Mouse (Mus musculus) embryonic fibroblast, embryonic 13.5 days (primary cell): ENCODE measurements around the gene Ofd1.

Experiments
- CTCF ChIP-seq: IDR thresholded peaks from 2 replicates; pipeline ENCODE4 v1.5.1; 2011; ENCODE audit warnings: mild to moderate bottlenecking, control low read depth, low read length, moderate library complexity, borderline replicate concordance; ENCODE audit not compliant: insufficient read depth
- POLR2A ChIP-seq: IDR thresholded peaks from 2 replicates; pipeline ENCODE4 v1.6.1; 2011; ENCODE audit warnings: low read depth, mild to moderate bottlenecking, control low read depth, low read length, moderate library complexity

DNA sequence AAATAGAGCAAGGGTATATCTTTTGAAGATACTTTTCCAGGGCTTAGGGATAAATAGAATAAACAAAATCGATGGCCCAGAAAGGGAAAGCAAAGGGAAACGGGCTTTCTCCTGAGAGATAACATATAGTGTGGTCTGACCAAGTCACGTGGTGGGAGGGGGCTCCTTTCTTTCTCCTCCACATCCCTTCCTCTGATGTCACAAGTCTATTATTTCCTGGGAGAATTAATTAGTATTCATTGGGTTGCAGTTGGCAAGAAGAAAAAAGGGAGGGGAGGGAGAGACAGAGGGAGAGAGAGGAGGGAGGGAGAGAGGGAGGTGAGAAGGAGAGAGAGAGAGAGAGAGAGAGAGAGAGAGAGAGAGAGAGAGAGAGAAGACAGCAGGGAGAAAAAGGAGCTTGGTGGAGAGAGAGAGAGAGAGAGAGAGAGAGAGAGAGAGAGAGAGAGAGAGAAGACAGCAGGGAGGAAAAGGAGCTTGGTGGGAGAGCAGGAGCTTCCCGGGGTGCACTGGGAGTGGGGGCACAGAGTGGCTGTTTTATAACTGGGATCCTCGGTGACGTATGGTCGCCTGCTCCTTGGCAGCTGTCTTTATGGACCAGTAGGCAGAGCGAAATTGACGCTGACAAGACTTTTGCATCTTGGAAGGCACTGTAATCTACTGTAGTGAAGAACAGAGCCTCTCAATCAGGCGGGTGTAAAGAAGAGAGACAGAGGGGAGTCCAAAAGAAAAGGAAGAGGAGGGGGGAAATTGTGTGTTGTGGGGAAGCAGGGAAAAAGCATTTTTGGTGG, 96.1 kb downstream of the Ofd1 start:
- TF ChIP-seq POLR2A: no peak
- TF ChIP-seq CTCF: no peak
